Mouse (Mus musculus) embryonic stem cell, embryonic (primary cell): Measurements from ENCODE around the gene Homer3.

Experiments
- CTCF ChIA-PET, 4 experiments: fragments of 300-600 bp in 2 of 4; fragments of 350-600 bp in 2 of 4; sonication (Branson Sonifier 250); formaldehyde crosslinking; loops; one replicate each; lab custom pipeline; 2022; ENCODE audit warnings: inconsistent platforms in 2 of 4; lab: Charles Lee
- POLR2A ChIA-PET, 4 experiments: fragments of 300-600 bp in 2 of 4; fragments of 350-600 bp in 2 of 4; sonication (Branson Sonifier 250); formaldehyde crosslinking; loops; one replicate each; lab custom pipeline; 2022; ENCODE audit warnings: antibody characterized with exemption in 4 of 4, inconsistent platforms in 1 of 4; lab: Charles Lee

Homer3 gene

DNA sequence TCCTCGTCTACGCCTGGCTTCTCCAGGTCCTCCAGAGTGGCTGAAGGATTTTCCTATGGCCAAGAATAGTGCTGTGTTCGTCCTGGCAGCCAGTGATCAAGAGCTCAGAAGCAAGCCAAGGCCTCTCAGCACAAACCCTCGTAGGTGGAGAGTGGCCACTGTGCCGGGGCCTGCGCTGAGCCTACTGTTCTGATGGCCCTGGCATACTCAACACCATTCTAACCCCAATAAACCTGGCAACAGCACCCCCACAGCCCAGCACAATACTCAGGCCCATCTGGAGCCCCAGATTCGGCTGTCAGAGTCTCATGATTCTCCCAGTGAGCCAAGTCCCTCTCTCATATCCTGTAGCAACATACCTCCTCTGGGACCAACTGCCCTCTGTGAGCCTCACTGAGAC lies 58.0 kb downstream of the Homer3 start:
- POLR2A ChIA-PET = interaction anchor here in 2 of 4 experiments (1.0 to 5.0 kb wide), 4 partner anchors 9 to 198 kb away, joined by 3 to 26 read pairs (median 10); partner anchors contain the start of gene Ell (in 1 of the 2)
- CTCF ChIA-PET = interaction anchor here in 2 of 4 experiments (0.5 to 1.8 kb wide), 2 partner anchors 20 to 75 kb away, joined by 3 to 7 read pairs; no protein-coding TSS in a partner anchor

DNA sequence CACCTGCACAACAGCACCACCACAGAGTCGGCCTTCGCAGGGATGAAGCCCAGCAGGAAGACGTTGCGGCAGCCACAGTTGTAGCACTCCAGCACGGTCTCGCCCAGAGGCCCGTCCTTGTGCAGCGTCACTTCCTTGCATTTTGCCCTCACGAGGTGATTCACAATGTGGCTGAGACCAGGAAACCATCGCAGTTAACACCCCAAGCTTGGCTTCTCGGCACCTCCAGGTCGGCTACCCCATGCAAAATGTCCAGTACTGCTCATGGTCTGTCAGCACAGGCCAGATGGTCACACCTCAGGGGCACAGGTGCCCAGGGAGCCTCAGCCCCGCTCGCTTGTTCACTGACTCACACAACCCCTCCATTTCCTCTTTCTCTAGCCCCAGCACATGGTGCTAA lies 59.4 kb downstream of the Homer3 start:
- POLR2A ChIA-PET = interaction anchor here in 3 of 4 experiments (1.4 to 5.0 kb wide), 5 partner anchors 10 to 11 kb away, joined by 3 to 27 read pairs (median 26); partner anchors contain the start of gene Upf1 (in 2 of the 3)
- CTCF ChIA-PET = interaction anchor here in 2 of 4 experiments (1.0 to 4.2 kb wide), 4 partner anchors 10 to 19 kb away, joined by 3 to 29 read pairs (median 6); partner anchors contain the start of gene Upf1 (in 1 of the 2)

DNA sequence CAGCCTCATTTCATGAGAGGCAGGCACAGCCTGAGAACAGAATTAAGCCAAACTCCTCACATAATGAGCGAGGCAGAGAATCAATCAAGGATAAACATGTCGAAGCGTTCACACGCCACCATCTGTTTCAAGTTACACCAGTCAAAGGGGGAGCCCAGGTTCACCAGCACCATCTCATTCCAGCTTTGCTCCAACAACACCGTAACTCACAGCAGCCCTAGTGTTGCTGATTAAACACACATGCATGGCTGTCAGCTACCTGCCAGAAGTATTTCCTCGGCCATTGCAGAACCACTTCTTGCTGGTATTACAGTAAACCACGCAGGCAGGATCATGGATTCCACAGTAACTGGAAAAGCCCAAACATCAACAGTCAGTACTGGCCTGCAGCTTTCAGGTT lies 60.4 kb downstream of the Homer3 start:
- POLR2A ChIA-PET = interaction anchor here (1.2 to 5.0 kb wide), 13 partner anchors 8 to 356 kb away, joined by 3 to 27 read pairs (median 5); partner anchors contain the start of genes Upf1 (in 3 of the 4) and Jund (in 1 of the 4)
- CTCF ChIA-PET = interaction anchor here in 3 of 4 experiments (0.5 to 4.2 kb wide), 28 partner anchors 9 to 301 kb away, joined by 3 to 29 read pairs (median 6); partner anchors contain the start of genes Upf1 (in 2 of the 3), Fkbp8 (in 1 of the 3), Gdf1 (in 1 of the 3) and Kxd1 (in 1 of the 3)

DNA sequence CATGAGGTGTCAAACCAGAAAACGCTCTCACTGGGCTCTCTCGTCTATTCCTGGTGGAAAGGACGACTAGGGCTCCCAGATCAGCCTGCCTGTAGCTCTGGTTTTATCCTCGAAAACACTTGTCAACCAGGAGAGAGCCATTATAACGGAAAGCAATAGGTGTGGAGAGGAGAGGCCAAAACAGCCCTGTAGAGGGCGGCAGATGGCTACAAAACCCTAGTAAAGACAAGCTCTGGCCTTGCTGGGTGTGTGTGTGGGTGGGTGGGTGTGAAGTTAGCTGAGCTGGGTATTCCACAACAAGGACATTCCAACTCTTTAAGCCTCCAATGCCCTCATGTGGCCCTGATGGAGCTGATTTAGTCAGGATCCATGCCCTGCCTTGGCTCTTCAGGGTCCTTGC lies 61.1 kb downstream of the Homer3 start:
- CTCF ChIA-PET = interaction anchor here (0.5 to 4.2 kb wide), 45 partner anchors 9 to 449 kb away, joined by 3 to 29 read pairs (median 4); partner anchors contain the start of genes Upf1 (in 2 of the 4), Comp (in 1 of the 4), Fkbp8 (in 1 of the 4) and Gdf1 (in 1 of the 4)

More for the DNA sequence above, 61.1 kb downstream of the Homer3 start:
- POLR2A ChIA-PET = interaction anchor here (0.8 to 5.0 kb wide), 17 partner anchors 9 to 355 kb away, joined by 3 to 27 read pairs (median 5); partner anchors contain the start of genes Upf1 (in 4 of the 4), Homer3 (in 1 of the 4) and Jund (in 1 of the 4)
